Mouse (Mus musculus) v-Abl transformed pro-B cells (cell line): ENCODE results near the gene Map7d2.

Experiments
- in situ Hi-C, 2 experiments: fragments of 400-800 bp; cut with MboI; formaldehyde crosslinking; loops; one replicate each; pipeline ENCODE4 v1.15.1; 2025; ENCODE audit not compliant: unreplicated experiment in 2 of 2

Map7d2 gene

DNA sequence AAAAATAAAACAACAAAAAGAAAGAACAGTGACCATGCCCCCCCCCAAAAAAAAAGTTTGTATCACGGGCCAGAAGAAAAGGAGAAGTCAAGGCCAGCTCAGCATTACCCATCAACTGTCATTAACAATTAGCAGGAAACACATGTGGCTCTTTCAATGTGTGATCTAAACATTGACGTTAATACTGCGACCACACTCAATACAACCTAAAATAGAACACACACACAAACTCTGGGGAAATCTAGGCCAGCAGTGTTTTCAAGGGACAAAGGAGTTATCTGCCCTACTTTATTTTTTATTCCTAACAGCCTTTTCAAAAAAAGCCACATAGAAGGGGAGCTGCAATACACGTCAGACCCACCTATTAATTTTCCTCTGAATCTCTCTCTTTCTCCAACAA, 94.7 kb downstream of the Map7d2 start:
- in situ Hi-C loops = no loop called here

DNA sequence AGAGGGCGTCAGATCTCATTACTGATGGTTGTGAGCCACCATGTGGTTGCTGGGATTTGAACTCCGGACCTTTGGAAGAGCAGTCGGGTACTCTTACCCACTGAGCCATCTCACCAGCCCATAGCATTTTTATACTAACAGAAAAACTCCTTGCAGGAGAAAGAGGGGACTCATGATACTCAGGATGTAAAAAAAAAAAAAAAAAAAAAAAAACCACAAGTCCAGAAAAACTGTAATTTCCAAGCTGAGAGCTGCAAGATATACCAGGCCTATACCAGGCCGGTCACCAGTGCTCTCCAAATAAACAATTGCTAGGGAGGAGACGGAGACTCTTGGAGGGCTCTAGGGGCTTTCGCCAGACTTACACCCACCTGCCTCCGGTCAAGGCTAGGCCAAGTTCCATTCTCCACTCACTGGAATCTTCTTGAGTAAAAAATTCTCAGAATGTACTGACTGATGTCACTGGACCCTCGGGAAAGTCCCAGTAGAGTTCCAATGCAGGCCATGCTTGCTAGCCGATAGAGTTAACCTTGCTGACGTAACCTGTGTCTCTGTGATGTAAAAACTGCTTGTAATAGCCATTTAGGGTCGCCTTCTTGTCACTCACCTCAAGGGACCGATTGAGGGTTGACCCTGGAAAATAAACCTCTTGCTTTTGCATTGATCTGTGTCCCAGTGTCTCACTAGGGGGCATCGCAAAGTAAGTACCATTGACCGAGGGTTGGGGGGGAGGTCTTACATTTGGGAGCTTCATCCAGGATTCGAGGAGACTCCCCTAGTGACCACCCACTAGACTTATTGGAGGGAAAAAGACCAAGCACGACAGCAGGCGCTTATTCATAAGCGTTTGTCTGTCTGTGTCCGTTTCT, 95.7 kb downstream of the Map7d2 start:
- in situ Hi-C loops = no loop called here

DNA sequence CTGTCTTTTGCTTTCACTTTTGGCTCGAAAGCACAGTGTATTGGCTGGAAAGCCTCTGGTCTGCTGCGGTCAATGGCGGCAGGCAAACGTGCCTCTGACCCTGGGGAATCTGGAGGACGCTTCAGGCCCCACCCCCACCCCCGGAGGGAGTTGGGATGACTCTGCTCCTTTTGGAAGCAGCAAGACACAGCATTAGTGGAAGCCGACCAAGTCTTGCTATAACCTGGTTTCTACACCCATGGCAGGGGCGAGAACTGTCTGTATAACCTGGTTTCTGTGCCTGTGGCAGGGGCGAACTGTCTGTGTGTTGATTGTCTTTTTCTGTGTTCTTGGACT, 96.3 kb downstream of the Map7d2 start:
- in situ Hi-C loops = no loop called here

DNA sequence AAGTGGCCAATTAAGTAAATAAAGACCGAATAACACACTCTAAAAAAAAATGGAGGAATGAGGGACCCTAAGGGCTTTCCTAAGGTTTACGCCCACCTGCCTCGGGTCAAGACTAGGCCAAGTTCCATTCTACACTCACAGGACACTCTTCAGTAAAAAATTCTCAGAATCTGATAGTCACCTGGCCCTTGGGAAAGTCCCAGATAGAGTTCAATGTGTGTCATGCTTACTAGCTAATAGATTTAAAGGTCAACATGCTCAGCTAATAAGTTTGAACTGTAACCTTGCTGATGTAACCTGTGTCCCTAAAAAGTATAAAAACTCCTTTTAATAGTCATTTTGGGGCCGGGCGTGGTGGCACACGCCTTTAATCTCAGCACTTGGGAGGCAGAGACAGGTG, 101.2 kb downstream of the Map7d2 start:
- in situ Hi-C loops = no loop called here

DNA sequence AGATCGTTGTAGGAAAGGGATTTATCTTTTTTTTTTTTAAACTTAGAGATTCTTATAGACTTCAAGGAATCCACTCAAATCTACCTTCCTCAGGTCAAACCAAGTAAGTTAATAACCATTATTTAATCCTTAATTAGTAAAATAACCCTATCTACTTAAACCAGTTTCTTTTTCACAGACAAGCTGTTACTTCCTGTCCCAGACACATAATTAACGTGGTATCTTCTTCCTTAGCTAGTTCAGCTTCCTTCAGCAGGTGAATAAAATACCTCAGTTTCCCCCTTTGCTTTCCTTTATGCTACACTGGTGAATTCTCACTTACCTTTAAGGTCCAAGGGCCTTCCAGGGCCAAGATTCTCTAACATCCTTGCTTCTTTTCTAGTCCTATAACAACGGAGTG, 107.4 kb downstream of the Map7d2 start:
- in situ Hi-C loops = no loop called here

DNA sequence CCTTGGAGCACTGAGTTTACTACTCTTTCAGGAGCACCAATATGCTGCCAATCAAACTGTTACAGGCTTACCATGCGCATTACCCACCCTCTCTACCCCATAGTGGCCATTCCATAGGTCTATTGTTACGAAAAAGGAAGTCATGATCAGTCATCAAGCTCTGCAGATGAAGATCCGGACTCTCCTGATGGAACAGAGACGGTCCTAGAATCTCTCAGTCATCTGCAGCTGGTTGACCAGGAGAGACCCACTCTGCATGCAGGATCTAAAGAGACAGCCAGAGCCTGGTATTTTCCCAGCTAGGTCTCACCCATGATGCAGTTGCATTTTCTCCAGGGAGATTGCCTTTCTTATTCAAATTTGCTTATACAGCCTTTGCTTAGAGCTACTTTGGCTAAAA, 108.3 kb downstream of the Map7d2 start:
- in situ Hi-C loops = no loop called here

DNA sequence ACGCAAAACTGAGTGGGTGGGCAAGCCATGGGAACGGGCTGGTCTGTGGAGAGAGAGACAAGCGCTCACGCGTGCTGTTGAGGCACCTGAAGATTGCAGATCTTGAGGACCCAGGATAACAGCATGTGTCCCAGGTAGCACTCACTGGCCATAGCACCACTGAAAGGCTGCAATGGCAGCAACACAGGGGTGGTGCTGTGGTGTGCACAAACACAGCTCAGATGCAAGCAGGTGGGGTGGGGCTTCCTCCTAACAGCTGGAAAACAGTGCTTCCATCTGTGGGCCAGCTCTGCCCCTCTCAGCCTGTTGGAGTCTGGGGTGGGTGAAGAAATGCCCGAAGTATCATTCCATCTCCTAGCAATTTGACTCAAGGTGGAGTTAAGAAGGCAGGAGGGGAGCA, 112.0 kb downstream of the Map7d2 start, which contains the start of gene Bclaf3:
TSS of gene Bclaf3 (plus strand) at position 301 of the 400 bp plus-strand sequence.
- in situ Hi-C loops = no loop called here

DNA sequence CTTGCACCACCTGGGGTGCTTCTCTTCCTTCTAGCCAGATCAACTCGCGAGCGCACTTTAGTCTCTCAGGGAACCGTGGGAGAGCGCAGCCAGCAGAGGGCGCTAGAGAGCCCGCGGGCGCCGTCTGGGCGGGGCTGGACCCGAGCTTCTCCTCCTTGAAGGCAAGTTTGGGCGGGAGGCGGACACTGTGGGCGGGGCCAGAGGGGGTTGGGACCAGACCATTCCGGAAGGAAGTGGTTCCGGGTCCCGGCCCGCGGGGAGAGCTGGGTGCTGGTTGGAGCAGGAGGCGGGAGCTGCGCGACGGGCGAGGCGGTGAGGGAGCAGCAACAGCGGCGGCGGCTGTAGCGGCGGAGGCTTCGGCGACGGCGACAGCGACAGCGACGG, 118.0 kb downstream of the Map7d2 start:
- in situ Hi-C loops = no loop called here

DNA sequence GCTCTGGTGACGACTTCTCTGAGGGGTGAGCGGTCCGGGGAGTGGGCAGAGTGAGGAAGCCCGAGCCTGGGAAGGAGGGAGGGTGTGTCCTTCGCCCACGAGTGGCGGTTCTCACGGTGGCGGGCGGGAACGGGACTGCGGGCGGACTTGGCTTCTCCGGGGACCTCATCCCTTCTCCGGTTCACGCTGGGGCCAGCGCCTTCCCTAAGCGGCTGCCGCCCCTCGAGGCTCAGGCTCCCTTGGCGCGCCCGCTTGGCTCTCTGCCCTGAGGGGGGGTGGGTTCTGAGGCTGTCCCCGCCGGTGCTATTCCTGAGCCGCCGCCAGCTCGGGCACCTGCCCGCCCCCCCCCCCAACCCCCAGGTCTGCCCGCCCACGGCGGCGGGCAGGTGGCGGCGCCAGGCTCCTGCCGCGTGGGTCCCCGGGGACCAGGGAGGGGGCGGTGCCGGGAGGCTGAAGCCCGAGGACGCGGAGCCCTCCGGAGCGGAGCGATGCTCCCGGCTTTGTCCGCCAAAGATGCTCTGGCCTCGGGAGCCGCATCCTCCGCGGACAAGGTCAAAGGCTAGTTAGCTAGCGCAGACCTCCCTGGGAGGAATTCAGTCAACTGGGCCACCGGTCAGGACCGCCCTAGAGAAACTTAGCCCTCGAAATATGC, 118.6 kb downstream of the Map7d2 start:
- in situ Hi-C loops = no loop called here

DNA sequence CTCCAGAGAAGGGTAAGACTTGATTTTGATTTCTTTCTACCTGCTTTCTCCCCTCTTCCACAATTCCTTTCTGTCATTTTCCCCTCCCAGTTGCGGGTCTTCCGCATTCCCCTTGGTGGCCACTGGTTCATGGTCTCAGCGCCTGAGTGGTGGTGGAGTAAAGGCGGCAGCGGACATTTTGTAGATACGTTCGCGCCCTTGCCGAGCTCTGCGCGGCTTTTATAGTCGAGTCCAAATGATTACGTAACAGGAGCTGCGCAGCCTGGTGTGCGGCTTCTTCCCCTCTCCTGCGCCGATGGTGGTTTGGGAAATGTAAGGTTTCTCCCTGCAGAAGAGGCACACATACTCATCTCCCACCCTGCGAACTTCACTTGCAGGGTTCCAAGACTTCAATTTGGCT, 127.6 kb downstream of the Map7d2 start:
- in situ Hi-C loops = no loop called here

DNA sequence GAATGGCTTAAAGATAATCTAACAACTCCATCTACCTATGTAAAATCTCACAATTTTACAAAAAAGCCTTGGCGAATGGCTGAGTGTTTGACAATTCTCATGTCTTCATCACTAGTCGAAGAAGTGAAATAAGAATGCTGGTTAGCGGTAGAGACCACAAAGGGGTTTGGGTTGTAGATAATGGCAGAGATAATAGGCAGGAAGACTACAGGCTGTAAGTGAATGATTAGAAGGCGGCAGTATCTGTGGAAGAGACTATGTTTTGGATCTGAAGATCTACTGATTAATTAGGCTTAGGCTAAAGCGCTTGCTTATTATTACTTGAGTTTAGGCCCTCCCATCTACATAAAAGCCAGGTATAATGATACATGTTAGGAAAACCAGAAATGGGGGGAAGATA, 132.7 kb downstream of the Map7d2 start:
- in situ Hi-C loops = no loop called here
